8 mouse cellular contexts compared by ENCODE assay signal in genomic region chr5:143287774-143288328, GRCm38 (mm10). TPM values are rescaled to one million over a fixed set of nuclear protein-coding genes. Genes with fewer than 3 reads are reported as not detected.
DNase-seq lines count a peak whose midpoint lies in the region; ATAC-seq lines count a peak whose summit lies in the region.

No protein-coding gene starts in this region.

- H3K9ac ChIP-seq in heart, embryonic 12.5 days, result no peak overlapping the region; the same call in 1 of the 2 replicates
- peak overlapping the region; percentile 48 for H3K9ac ChIP-seq in forebrain, embryonic 13.5 days
- H3K9ac ChIP-seq in liver, embryonic 12.5 days, result no peak overlapping the region
- no peak overlapping the region for H3K9ac ChIP-seq in stomach, embryonic 15.5 days

- H3K4me1 ChIP-seq in heart, embryonic 12.5 days (replicated peaks), result peaks cover 18% of the 10 kb centered on the region
- H3K4me1 ChIP-seq in forebrain, embryonic 13.5 days, result peaks cover 12% of the 10 kb centered on the region
- 0 out of 2 replicates have a peak, but pooled peaks cover 5% of the 10 kb centered on the region for H3K4me1 ChIP-seq in liver, embryonic 12.5 days
- H3K4me1 ChIP-seq in stomach, embryonic 15.5 days, result peaks cover 12% of the 10 kb centered on the region

- H3K4me2 ChIP-seq in heart, embryonic 12.5 days, result peak overlapping the region; percentile 72
- H3K4me2 ChIP-seq in forebrain, embryonic 13.5 days, result peak overlapping the region; percentile 50
- peak overlapping the region; percentile 42 for H3K4me2 ChIP-seq in liver, embryonic 12.5 days
- H3K4me2 ChIP-seq in stomach, embryonic 15.5 days, result peak overlapping the region; percentile 59

- WGBS in heart, embryonic 12.5 days, result 2% methylated on average over 48 of the region's 48 CpGs
- 2% methylated on average over 48 of the region's 48 CpGs for WGBS in forebrain, embryonic 13.5 days
- 7% methylated on average over 48 of the region's 48 CpGs for WGBS in liver, embryonic 12.5 days (ENCODE audit: insufficient replicate concordance)
- WGBS in stomach, embryonic 15.5 days, result 6% methylated on average over 48 of the region's 48 CpGs

- peak overlapping the region; percentile 40 for H3K4me3 ChIP-seq in heart, embryonic 12.5 days
- H3K4me3 ChIP-seq in forebrain, embryonic 13.5 days, result peak overlapping the region; percentile 29
- H3K4me3 ChIP-seq in liver, embryonic 12.5 days, result peak overlapping the region; percentile 21
- H3K4me3 ChIP-seq in stomach, embryonic 15.5 days (replicated peaks), result peak overlapping the region; percentile 29

- no peaks in the 10 kb centered on the region; the same call in 1 of the 2 replicates for H3K9me3 ChIP-seq in heart, embryonic 12.5 days (replicated peaks)
- no peaks in the 10 kb centered on the region for H3K9me3 ChIP-seq in forebrain, embryonic 13.5 days (replicated peaks)
- H3K9me3 ChIP-seq in liver, embryonic 12.5 days (replicated peaks), result no peaks in the 10 kb centered on the region; the same call in 1 of the 2 replicates
- H3K9me3 ChIP-seq in stomach, embryonic 15.5 days, result no peaks in the 10 kb centered on the region

- no peak for DNase-seq in heart, adult 18-20 months
- DNase-seq in T-cell, adult 2 months (ENCODE audit: low spot score), result peak; percentile 23
- DNase-seq in c-Kit-positive CD71-positive TER-119-positive erythroid progenitor cells, embryonic 14.5 days (ENCODE audit: low spot score), result no peak
- DNase-seq in right cerebral cortex, postnatal 10 days (ENCODE audit: low spot score in 2 of 2), result no peak

- H3K27ac ChIP-seq in heart, embryonic 12.5 days (ENCODE audit: poor library complexity, severe bottlenecking), result no peak overlapping the region
- H3K27ac ChIP-seq in forebrain, embryonic 13.5 days, result no peak overlapping the region
- H3K27ac ChIP-seq in liver, embryonic 12.5 days, result no peak overlapping the region
- no peak overlapping the region for H3K27ac ChIP-seq in stomach, embryonic 15.5 days

- H3K27me3 ChIP-seq in heart, embryonic 12.5 days (replicated peaks), result peaks cover 97% of the 10 kb centered on the region
- H3K27me3 ChIP-seq in forebrain, embryonic 13.5 days, result peaks cover 75% of the 10 kb centered on the region
- H3K27me3 ChIP-seq in liver, embryonic 12.5 days (replicated peaks), result peaks cover 97% of the 10 kb centered on the region
- H3K27me3 ChIP-seq in stomach, embryonic 15.5 days (replicated peaks), result peaks cover 52% of the 10 kb centered on the region

- ATAC-seq in heart, embryonic 12.5 days (ENCODE audit: insufficient number of reproducible peaks, low FRiP score), result 0 out of 2 replicates have a peak, but pooled peaks have one; percentile 3
- ATAC-seq in forebrain, embryonic 13.5 days, result no peak
- no peak for ATAC-seq in liver, embryonic 12.5 days
- 0 out of 2 replicates have a peak, but pooled peaks have one; percentile 29 for ATAC-seq in stomach, embryonic 15.5 days (ENCODE audit: insufficient read depth, low FRiP score, low read depth)

- no peaks in the 10 kb centered on the region for H3K36me3 ChIP-seq in heart, embryonic 12.5 days
- H3K36me3 ChIP-seq in forebrain, embryonic 13.5 days (ENCODE audit: poor library complexity, severe bottlenecking), result 0 out of 2 replicates have a peak, but pooled peaks cover 8% of the 10 kb centered on the region
- H3K36me3 ChIP-seq in liver, embryonic 12.5 days, result no peaks in the 10 kb centered on the region
- no peaks in the 10 kb centered on the region for H3K36me3 ChIP-seq in stomach, embryonic 15.5 days

RNA-seq across cellular contexts. Expression of gene Zfp853, which starts 5.6 kb away (rescaled TPM):
- polyA plus RNA-seq in heart, embryonic 12.5 days (2016; fragmentation: Nextera tagmentation; extraction: Ambion mirVana), result 0.09 TPM in 1 of 2 replicates, not detected in the other
- under 1 TPM in 1 of 2 experiments, not detected in 1; 0.13 TPM for total RNA-seq in heart, adult 18-20 months (2021)
- polyA plus RNA-seq in forebrain, embryonic 13.5 days (2015; fragmentation: Nextera tagmentation; extraction: Ambion mirVana), result not detected in 2 replicates
- not detected in 2 replicates for polyA plus RNA-seq in liver, embryonic 12.5 days (2016; fragmentation: Nextera tagmentation; extraction: Ambion mirVana)
- polyA plus RNA-seq in stomach, embryonic 15.5 days (2015; fragmentation: Nextera tagmentation; extraction: Ambion mirVana), result 0.09 TPM in 2 replicates

RNA-seq across cellular contexts. Expression of gene Zfp316, which starts 18.0 kb away (rescaled TPM):
- 4.6 and 4.9 TPM in 2 replicates for polyA plus RNA-seq in heart, embryonic 12.5 days (2016; fragmentation: Nextera tagmentation; extraction: Ambion mirVana)
- total RNA-seq in heart, adult 18-20 months (2021), result 1 to 10 TPM; 5.5 to 5.7 TPM
- 5.8 and 6.1 TPM in 2 replicates for polyA plus RNA-seq in forebrain, embryonic 13.5 days (2015; fragmentation: Nextera tagmentation; extraction: Ambion mirVana)
- polyA plus RNA-seq in liver, embryonic 12.5 days (2016; fragmentation: Nextera tagmentation; extraction: Ambion mirVana), result 0.78 and 1.0 TPM in 2 replicates
- polyA plus RNA-seq in stomach, embryonic 15.5 days (2015; fragmentation: Nextera tagmentation; extraction: Ambion mirVana), result 3.0 and 3.3 TPM in 2 replicates

RNA-seq across cellular contexts. Expression of gene E130309D02Rik, which starts 27.3 kb away (rescaled TPM):
- polyA plus RNA-seq in heart, embryonic 12.5 days (2016; fragmentation: Nextera tagmentation; extraction: Ambion mirVana), result 26.9 and 27.6 TPM in 2 replicates
- total RNA-seq in heart, adult 18-20 months (2021), result 10 to 100 TPM; 15.1 to 18.2 TPM
- 50.0 and 51.5 TPM in 2 replicates for polyA plus RNA-seq in forebrain, embryonic 13.5 days (2015; fragmentation: Nextera tagmentation; extraction: Ambion mirVana)
- polyA plus RNA-seq in liver, embryonic 12.5 days (2016; fragmentation: Nextera tagmentation; extraction: Ambion mirVana), result 43.6 and 44.8 TPM in 2 replicates
- polyA plus RNA-seq in stomach, embryonic 15.5 days (2015; fragmentation: Nextera tagmentation; extraction: Ambion mirVana), result 32.6 and 34.3 TPM in 2 replicates

RNA-seq across cellular contexts. Expression of gene Zdhhc4, which starts 41.2 kb away (rescaled TPM):
- polyA plus RNA-seq in heart, embryonic 12.5 days (2016; fragmentation: Nextera tagmentation; extraction: Ambion mirVana), result 51.9 and 56.5 TPM in 2 replicates
- 10 to 100 TPM; 25.1 to 26.3 TPM for total RNA-seq in heart, adult 18-20 months (2021)
- 68.4 and 78.9 TPM in 2 replicates for polyA plus RNA-seq in forebrain, embryonic 13.5 days (2015; fragmentation: Nextera tagmentation; extraction: Ambion mirVana)
- polyA plus RNA-seq in liver, embryonic 12.5 days (2016; fragmentation: Nextera tagmentation; extraction: Ambion mirVana), result 41.9 and 42.9 TPM in 2 replicates
- 66.5 and 70.2 TPM in 2 replicates for polyA plus RNA-seq in stomach, embryonic 15.5 days (2015; fragmentation: Nextera tagmentation; extraction: Ambion mirVana)

RNA-seq across cellular contexts. Expression of gene Zfp12, which starts 52.9 kb away (rescaled TPM):
- polyA plus RNA-seq in heart, embryonic 12.5 days (2016; fragmentation: Nextera tagmentation; extraction: Ambion mirVana), result 10.3 and 11.3 TPM in 2 replicates
- 1 to 10 TPM; 8.3 to 9.6 TPM for total RNA-seq in heart, adult 18-20 months (2021)
- 22.7 and 23.5 TPM in 2 replicates for polyA plus RNA-seq in forebrain, embryonic 13.5 days (2015; fragmentation: Nextera tagmentation; extraction: Ambion mirVana)
- polyA plus RNA-seq in liver, embryonic 12.5 days (2016; fragmentation: Nextera tagmentation; extraction: Ambion mirVana), result 5.5 TPM in 2 replicates
- 12.8 and 13.2 TPM in 2 replicates for polyA plus RNA-seq in stomach, embryonic 15.5 days (2015; fragmentation: Nextera tagmentation; extraction: Ambion mirVana)

Comparison
In these comparisons a context has a peak if more than half of its experiments do, and no peak if none do; other contexts are left out.
1. ATAC-seq: peak in heart, embryonic 12.5 days (single experiment) and stomach, embryonic 15.5 days (single experiment); none in forebrain, embryonic 13.5 days (single experiment) and liver, embryonic 12.5 days (single experiment).
2. Peak in every context shown above with its lines, with median percentiles within 50 percentile points of each other: H3K4me2 ChIP-seq and H3K4me3 ChIP-seq.